In genomic region chr9:80387890-80388289, GRCm38 (mm10) we compare ENCODE assay signal across 16 mouse cellular contexts.
"Had no signal": no experiment of that assay in that cellular context is flagged by ENCODE, and none has a peak within 500 bp of the region (broad histone marks: within the 10 kb centered on the region; RNA-seq: fewer than 3 reads in every experiment).

No protein-coding gene starts in this region.

- DNase-seq: gastrocnemius, postnatal 14 days; gastrocnemius, postnatal 36 days; heart, adult 18-20 months; heart, postnatal 10 days; heart, postnatal 36 days; kidney, adult 18-20 months; kidney, adult 8-10 months; kidney, postnatal 10 days; kidney, postnatal 25 days; kidney, postnatal 4 days; left cerebral cortex, postnatal 4 days had no signal

- ATAC-seq: hindbrain, embryonic 16.5 days; inflammation-experienced regulatory T-cells, adult 6 months; intestine, embryonic 15.5 days; intestine, postnatal 0 days; liver, embryonic 12.5 days had no signal
